10 mouse cellular contexts compared by ENCODE assay signal in genomic region chrX:106794686-106795085, GRCm38 (mm10). TPM values are rescaled to one million over a fixed set of nuclear protein-coding genes. Genes with fewer than 3 reads are reported as not detected.
DNase-seq lines count a peak whose midpoint lies in the region; ATAC-seq lines count a peak whose summit lies in the region.
"Had no signal": no experiment of that assay in that cellular context is flagged by ENCODE, and none has a peak within 500 bp of the region (broad histone marks: within the 10 kb centered on the region; RNA-seq: fewer than 3 reads in every experiment).

No protein-coding gene starts in this region.

- no peak for ATAC-seq in kidney, embryonic 16.5 days (ENCODE audit: low FRiP score, low TSS enrichment)

- no peaks in the 10 kb centered on the region for H3K4me1 ChIP-seq in kidney, embryonic 16.5 days (ENCODE audit: insufficient read depth, low read length)
- H3K4me1 ChIP-seq: heart, embryonic 10.5 days; limb, embryonic 12.5 days had no signal

- WGBS in kidney, embryonic 16.5 days, result 9% methylated on average over 2 of the region's 2 CpGs

- no peak overlapping the region for H3K4me3 ChIP-seq in kidney, embryonic 16.5 days (ENCODE audit: low read length)
- H3K4me3 ChIP-seq: heart, embryonic 10.5 days; limb, embryonic 12.5 days had no signal

- no peaks in the 10 kb centered on the region for H3K9me3 ChIP-seq in kidney, embryonic 16.5 days (ENCODE audit: low read length)
- H3K9me3 ChIP-seq: heart, embryonic 10.5 days; limb, embryonic 12.5 days had no signal

- no peak overlapping the region for H3K9ac ChIP-seq in kidney, embryonic 16.5 days (replicated peaks; ENCODE audit: low read length)
- H3K9ac ChIP-seq: limb, embryonic 12.5 days had no signal

- peak; percentile 23 for DNase-seq in kidney, adult 9 months
- peak; percentile 38 for DNase-seq in A20 (ENCODE audit: low read depth, low spot score)
- DNase-seq in MEL-GATA-1-ER (ENCODE audit: extremely low read depth, low read depth), result peak; percentile 22
- peak; percentile 36 for DNase-seq in forelimb bud, embryonic 11.5 days (ENCODE audit: low read depth, low spot score)
- no peak for DNase-seq in frontal cortex, postnatal 14 days (ENCODE audit: low spot score in 2 of 2)
- DNase-seq in layer of hippocampus, postnatal 36 days, result no peak
- DNase-seq in urinary bladder, postnatal 10 days (ENCODE audit: low spot score), result no peak

- H3K4me2 ChIP-seq in kidney, embryonic 16.5 days (replicated peaks; ENCODE audit: low read depth, low read length), result no peak overlapping the region
- H3K4me2 ChIP-seq: limb, embryonic 12.5 days had no signal

- H3K27ac ChIP-seq in kidney, embryonic 16.5 days (ENCODE audit: low read length), result no peak overlapping the region
- H3K27ac ChIP-seq: heart, embryonic 10.5 days; limb, embryonic 12.5 days had no signal

- H3K27me3 ChIP-seq in kidney, embryonic 16.5 days (ENCODE audit: insufficient read depth, low read length), result peaks cover 5% of the 10 kb centered on the region; the same call in 1 of the 2 replicates
- H3K27me3 ChIP-seq: limb, embryonic 12.5 days had no signal

- no peaks in the 10 kb centered on the region for H3K36me3 ChIP-seq in kidney, embryonic 16.5 days (ENCODE audit: insufficient read depth, low read length)
- H3K36me3 ChIP-seq: heart, embryonic 10.5 days; limb, embryonic 12.5 days had no signal

RNA-seq across cellular contexts. Expression of gene Rtl3, which starts 45.8 kb away (rescaled TPM):
- polyA plus RNA-seq in kidney, embryonic 16.5 days (2015; fragmentation: Nextera tagmentation; extraction: Ambion mirVana), result 4.0 and 5.0 TPM in 2 replicates
- 1 to 10 TPM; 3.2 to 3.9 TPM for total RNA-seq in layer of hippocampus, postnatal 36 days (2021)

Comparison
In these comparisons a context has a peak if more than half of its experiments do, and no peak if none do; other contexts are left out.
1. DNase-seq: peak in kidney, adult 9 months (single experiment), A20 (single experiment), MEL-GATA-1-ER (single experiment) and forelimb bud, embryonic 11.5 days (single experiment); none in frontal cortex, postnatal 14 days (0 of 2), layer of hippocampus, postnatal 36 days (0 of 2) and urinary bladder, postnatal 10 days (single experiment).